Mouse (Mus musculus) lung, postnatal 0 days (tissue): ENCODE data around the gene 5830473C10Rik.

Experiments used
- CTCF ChIP-seq: IDR thresholded peaks from 2 replicates; pipeline ENCODE4 v1.5.1; 2016; ENCODE audit warnings: antibody characterized with exemption, mild to moderate bottlenecking
- EP300 ChIP-seq: IDR thresholded peaks from 2 replicates; pipeline ENCODE4 v1.6.1; 2016; ENCODE audit warnings: antibody characterized with exemption, mild to moderate bottlenecking, control low read depth

DNA sequence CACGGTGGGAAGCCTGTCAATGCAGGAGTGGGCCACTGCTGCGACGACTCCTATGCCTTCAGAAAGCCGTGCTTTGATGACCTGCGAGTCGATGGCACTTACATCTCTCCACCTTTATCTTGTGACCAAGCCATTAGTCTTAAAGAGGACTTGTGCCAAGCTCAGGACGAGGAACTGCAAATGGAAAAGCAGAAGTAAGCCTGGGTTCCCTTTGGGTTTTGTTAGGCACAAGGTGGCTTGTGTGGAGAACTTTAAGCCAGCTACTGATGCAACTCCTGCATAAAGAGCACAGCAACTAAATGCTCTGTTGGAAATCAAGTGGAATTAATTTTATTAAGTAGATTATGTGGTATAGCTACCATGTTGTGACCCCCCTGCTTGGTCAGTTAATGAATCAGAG is 23.9 kb downstream of the 5830473C10Rik start:
- TF ChIP-seq EP300 (no peak), CTCF (no peak)
